Mouse (Mus musculus) spleen, embryonic (tissue): ENCODE results near the gene Myd88.

ENCODE experiments used
- CTCF ChIA-PET: fragments of 350-600 bp; sonication (Branson Sonifier 250); formaldehyde crosslinking; loops from one replicate; lab custom pipeline; 2022; lab: Charles Lee

The Myd88 gene

GRCm38 (mm10) chr9:119340212-119340580, 1.0 kb downstream of the Myd88 start:
- CTCF ChIA-PET = interaction anchor here (1.3 kb wide), 1 partner anchor 11 kb away, joined by 5 read pairs; no protein-coding TSS in a partner anchor

GRCm38 (mm10) chr9:119339558-119340211, 1.5 kb downstream of the Myd88 start, which contains the start of gene Acaa1a:
Gene Acaa1a, plus strand, starts transcription at chr9:119339676.
- CTCF ChIA-PET = interaction anchor here (0.6 to 1.3 kb wide), 2 partner anchors 10 to 15 kb away, joined by 3 to 5 read pairs; no protein-coding TSS in a partner anchor

- CTCF ChIA-PET = interaction anchor here (0.6 to 1.3 kb wide), 2 partner anchors 9 to 15 kb away, joined by 3 to 5 read pairs; no protein-coding TSS in a partner anchor
Measured at GRCm38 (mm10) chr9:119339106-119339505, 2.1 kb downstream of the Myd88 start.

- CTCF ChIA-PET = no interaction called here
Measured at GRCm38 (mm10) chr9:119338350-119338749, 2.9 kb downstream of the Myd88 start.

- CTCF ChIA-PET = no interaction called here
Measured at GRCm38 (mm10) chr9:119337842-119338241, 3.4 kb downstream of the Myd88 start.

GRCm38 (mm10) chr9:119335571-119335970, 5.6 kb downstream of the Myd88 start:
- CTCF ChIA-PET = no interaction called here

- CTCF ChIA-PET = no interaction called here
Measured at GRCm38 (mm10) chr9:119334834-119335233, 6.4 kb downstream of the Myd88 start.

- CTCF ChIA-PET = no interaction called here
Measured at GRCm38 (mm10) chr9:119334324-119334723, 6.9 kb downstream of the Myd88 start.

GRCm38 (mm10) chr9:119330186-119330963, 10.8 kb downstream of the Myd88 start:
- CTCF ChIA-PET = interaction anchor here (1.4 kb wide), 1 partner anchor 10 kb away, joined by 5 read pairs; the partner anchor contains the start of gene Acaa1a

GRCm38 (mm10) chr9:119328488-119328887, 12.7 kb downstream of the Myd88 start:
- CTCF ChIA-PET = no interaction called here

- CTCF ChIA-PET = interaction anchor here (0.7 to 1.1 kb wide), 2 partner anchors 15 to 1262 kb away, joined by 3 to 11 read pairs; partner anchors contain the start of gene Acaa1a
Measured at GRCm38 (mm10) chr9:119324130-119324529, 17.1 kb downstream of the Myd88 start.

- CTCF ChIA-PET = interaction anchor here (0.6 kb wide), 1 partner anchor 767 kb away, joined by 3 read pairs; no protein-coding TSS in a partner anchor
Measured at GRCm38 (mm10) chr9:119323260-119323645, 18.0 kb downstream of the Myd88 start.

- CTCF ChIA-PET = interaction anchor here (0.6 kb wide), 1 partner anchor 767 kb away, joined by 3 read pairs; no protein-coding TSS in a partner anchor
Measured at GRCm38 (mm10) chr9:119322289-119323259, 18.6 kb downstream of the Myd88 start, which contains the start of gene Oxsr1. Gene Oxsr1, minus strand, starts transcription at chr9:119322427.

- CTCF ChIA-PET = no interaction called here
Measured at GRCm38 (mm10) chr9:119321392-119322229, 19.6 kb downstream of the Myd88 start.

GRCm38 (mm10) chr9:119320946-119321345, 20.3 kb downstream of the Myd88 start:
- CTCF ChIA-PET = interaction anchor here (0.5 to 0.6 kb wide), 2 partner anchors 31 to 52 kb away, joined by 3 read pairs; no protein-coding TSS in a partner anchor

- CTCF ChIA-PET = interaction anchor here (0.5 to 0.6 kb wide), 2 partner anchors 31 to 52 kb away, joined by 3 read pairs; no protein-coding TSS in a partner anchor
Measured at GRCm38 (mm10) chr9:119320446-119320845, 20.8 kb downstream of the Myd88 start.

- CTCF ChIA-PET = no interaction called here
Measured at GRCm38 (mm10) chr9:119318891-119319290, 22.3 kb downstream of the Myd88 start.

GRCm38 (mm10) chr9:119313096-119313495, 28.1 kb downstream of the Myd88 start:
- CTCF ChIA-PET = no interaction called here

- CTCF ChIA-PET = no interaction called here
Measured at GRCm38 (mm10) chr9:119309067-119309466, 32.1 kb downstream of the Myd88 start.

- CTCF ChIA-PET = no interaction called here
Measured at GRCm38 (mm10) chr9:119305863-119306262, 35.3 kb downstream of the Myd88 start.
